Mouse (Mus musculus) layer of hippocampus, postnatal 25 days (tissue): ENCODE measurements around the gene Gm5415. TPM values are rescaled to one million over a fixed set of nuclear protein-coding genes. Genes with fewer than 3 reads are reported as not detected.
A peak's percentile ranks its signal among the peaks of the same experiment; 100 is the strongest.
"Not testable (repeated sequence)": the region's sequence is repeated elsewhere in the genome, so short reads cannot be mapped to it uniquely, and the experiment has no call there.

ENCODE experiments used
- DNase-seq, 2 experiments: peaks; one replicate each; pipeline ENCODE4 v3.0.0; 2022; ENCODE audit warnings: mixed read lengths in 2 of 2, low spot score in 1 of 2; ENCODE audit errors: extremely low spot score in 1 of 2
- total RNA-seq, 2 experiments: library from RNA; stranded (reverse); gene quantifications; 2 replicates each; pipeline ENCODE4 v1.2.3; 2021

Gene Gm5415
- not detected for total RNA-seq

- not testable (repeated sequence) for DNase-seq
Observed at GRCm38 (mm10) chr1:32547194-32547593, at the start of gene Gm5415. Gm5415 (minus strand) TSS chr1:32547294.

GRCm38 (mm10) chr1:32568901-32569300 is 21.8 kb upstream of the Gm5415 start:
- DNase-seq = no peak

GRCm38 (mm10) chr1:32553925-32554324 is 6.8 kb upstream of the Gm5415 start:
- peak in 1 of 2 experiments; percentile 9 for DNase-seq

GRCm38 (mm10) chr1:32553459-32553858 is 6.4 kb upstream of the Gm5415 start:
- no peak for DNase-seq

GRCm38 (mm10) chr1:32503381-32503780 is 43.7 kb downstream of the Gm5415 start:
- DNase-seq = no peak
